Mouse (Mus musculus): Measurements from ENCODE around the gene Gm10718.
A peak's percentile ranks its signal among the peaks of the same experiment; 100 is the strongest.
"Not testable (repeated sequence)": the region's sequence is repeated elsewhere in the genome, so short reads cannot be mapped to it uniquely, and the experiment has no call there.

The Gm10718 gene

GRCm38 (mm10) chr9:3023312-3023984 is at the start of gene Gm10718:
Gene Gm10718, plus strand, starts transcription at chr9:3023547.
- peak; percentile 63 for DNase-seq (ENCODE audit: low spot score)

GRCm38 (mm10) chr9:3000445-3000972 is 22.8 kb upstream of the Gm10718 start, which contains the start of gene Gm10722:
Gene Gm10722, plus strand, starts transcription at chr9:3000922.
- peak; percentile 39 for DNase-seq (ENCODE audit: low spot score)

- peak; percentile 37 for DNase-seq (ENCODE audit: low spot score)
Observed at GRCm38 (mm10) chr9:3001006-3001405, 22.3 kb upstream of the Gm10718 start.

- DNase-seq (ENCODE audit: low spot score), result peak; percentile 96
Observed at GRCm38 (mm10) chr9:3001948-3002659, 21.2 kb upstream of the Gm10718 start.

- not testable (repeated sequence) for DNase-seq (ENCODE audit: low spot score)
Observed at GRCm38 (mm10) chr9:3002794-3003396, 20.5 kb upstream of the Gm10718 start, which contains the start of gene Gm11168. Gene Gm11168, plus strand, starts transcription at chr9:3003346.

- DNase-seq (ENCODE audit: low spot score), result not testable (repeated sequence)
Observed at GRCm38 (mm10) chr9:3006179-3006578, 17.2 kb upstream of the Gm10718 start.

GRCm38 (mm10) chr9:3006636-3007035 is 16.7 kb upstream of the Gm10718 start:
- DNase-seq (ENCODE audit: low spot score), result peak; percentile 94

GRCm38 (mm10) chr9:3007272-3007671 is 16.1 kb upstream of the Gm10718 start:
- DNase-seq (ENCODE audit: low spot score), result not testable (repeated sequence)

GRCm38 (mm10) chr9:3009331-3009730 is 14.0 kb upstream of the Gm10718 start:
- not testable (repeated sequence) for DNase-seq (ENCODE audit: low spot score)

GRCm38 (mm10) chr9:3012054-3012621 is 11.2 kb upstream of the Gm10718 start:
- DNase-seq (ENCODE audit: low spot score), result not testable (repeated sequence)

- not testable (repeated sequence) for DNase-seq (ENCODE audit: low spot score)
Observed at GRCm38 (mm10) chr9:3012733-3013279, 10.5 kb upstream of the Gm10718 start, which contains the start of gene Gm10721. Gene Gm10721, plus strand, starts transcription at chr9:3013140.

- not testable (repeated sequence) for DNase-seq (ENCODE audit: low spot score)
Observed at GRCm38 (mm10) chr9:3015354-3015753, 8.0 kb upstream of the Gm10718 start, which contains the start of gene Gm10720. Gene Gm10720, plus strand, starts transcription at chr9:3015654.

- peak; percentile 1 for DNase-seq (ENCODE audit: low spot score)
Observed at GRCm38 (mm10) chr9:3015896-3016295, 7.5 kb upstream of the Gm10718 start.

GRCm38 (mm10) chr9:3017108-3017507 is 6.2 kb upstream of the Gm10718 start, which contains the start of gene Gm10719:
Gene Gm10719, plus strand, starts transcription at chr9:3017408.
- not testable (repeated sequence) for DNase-seq (ENCODE audit: low spot score)

GRCm38 (mm10) chr9:3018944-3019343 is 4.4 kb upstream of the Gm10718 start:
- peak; percentile 74 for DNase-seq (ENCODE audit: low spot score)

- DNase-seq (ENCODE audit: low spot score), result peak; percentile 61
Observed at GRCm38 (mm10) chr9:3019835-3020727, 3.3 kb upstream of the Gm10718 start.

- peak; percentile 77 for DNase-seq (ENCODE audit: low spot score)
Observed at GRCm38 (mm10) chr9:3022316-3023008, 885 bp upstream of the Gm10718 start.

GRCm38 (mm10) chr9:3023985-3024648 is 770 bp downstream of the Gm10718 start:
- peak; percentile 97 for DNase-seq (ENCODE audit: low spot score)

- peak; percentile 54 for DNase-seq (ENCODE audit: low spot score)
Observed at GRCm38 (mm10) chr9:3024912-3025467, 1.6 kb downstream of the Gm10718 start, which contains the start of gene Gm10717. Gene Gm10717, plus strand, starts transcription at chr9:3025417.

All from T-cell, adult 2 months (primary cell).